Mouse (Mus musculus) G1E (cell line): ENCODE data around the gene Aldoart2. TPM values are rescaled to one million over a fixed set of nuclear protein-coding genes. Genes with fewer than 3 reads are reported as not detected.

Experiments
- ATAC-seq: 2 replicates; pipeline ENCODE4 v1.8.0; 2016; ENCODE audit warnings: mild to moderate bottlenecking; ENCODE audit not compliant: insufficient number of reproducible peaks, poor library complexity, low FRiP score, severe bottlenecking; ENCODE audit errors: extremely low read depth
- DNase-seq: peaks from one replicate; pipeline ENCODE4 v3.0.0; 2012; ENCODE audit warnings: low spot score
- H3K27me3 ChIP-seq: 2 replicates; pipeline ENCODE4 v1.6.1; 2012; ENCODE audit warnings: mild to moderate bottlenecking, low read length, inconsistent platforms; ENCODE audit not compliant: insufficient read depth
- H3K36me3 ChIP-seq: replicated peaks from 2 replicates; pipeline ENCODE3; 2012; ENCODE audit warnings: mild to moderate bottlenecking, inconsistent platforms
- H3K4me1 ChIP-seq: 2 replicates; pipeline ENCODE4 v1.6.1; 2012; ENCODE audit warnings: low read depth, low read length, inconsistent platforms, mixed read lengths; ENCODE audit not compliant: insufficient read depth
- H3K4me3 ChIP-seq: 2 replicates; pipeline ENCODE4 v1.5.1; 2012; ENCODE audit warnings: low read depth, mild to moderate bottlenecking, inconsistent platforms, low read length, moderate library complexity, mixed read lengths
- H3K9me3 ChIP-seq: replicated peaks from 2 replicates; pipeline ENCODE4 v1.6.1; 2012; ENCODE audit warnings: inconsistent platforms
- CTCF ChIP-seq: IDR thresholded peaks from 2 replicates; pipeline ENCODE4 v1.5.1; 2012; ENCODE audit warnings: low read depth, low read length, inconsistent platforms, mixed read lengths
- GATA1 ChIP-seq: IDR thresholded peaks from 2 replicates; pipeline ENCODE4 v1.6.1; 2012; ENCODE audit warnings: borderline replicate concordance, low read length, inconsistent platforms, mixed read lengths
- GATA2 ChIP-seq: IDR thresholded peaks from 2 replicates; pipeline ENCODE4 v1.6.1; 2012; ENCODE audit warnings: low read depth, low read length, inconsistent platforms, borderline replicate concordance
- POLR2AphosphoS5 ChIP-seq: IDR thresholded peaks from 2 replicates; pipeline ENCODE4 v1.6.1; 2012; ENCODE audit warnings: low read depth, low read length, inconsistent platforms; ENCODE audit not compliant: insufficient replicate concordance
- TAL1 ChIP-seq: conservative IDR thresholded peaks from 2 replicates; pipeline ENCODE4 v1.6.1; 2012; ENCODE audit warnings: low read depth, low read length, inconsistent platforms, mixed read lengths
- polyA plus RNA-seq: library from polyadenylated mRNA; stranded (reverse); fragments of >175 nt; gene quantifications from 2 replicates; pipeline ENCODE4 v1.2.3, GENCODE M21; 2012
- total RNA-seq, 2 experiments: library from RNA; stranded (forward) in 1 of 2; stranded (reverse) in 1 of 2; fragments of 200-1000 nt in 1 of 2; fragments of >200 nt in 1 of 2; fragmentation: Nextera tagmentation in 1 of 2; gene quantifications; 2 replicates each; pipeline ENCODE4 v1.2.3; 2014 to 2017

The Aldoart2 gene
- total RNA-seq (2014; fragmentation: Nextera tagmentation): 0.83 TPM in 1 of 2 replicates, not detected in the other
- total RNA-seq (2017): 0.06 and 0.11 TPM in 2 replicates
- polyA plus RNA-seq: 0.04 TPM in 1 of 2 replicates, not detected in the other

DNA sequence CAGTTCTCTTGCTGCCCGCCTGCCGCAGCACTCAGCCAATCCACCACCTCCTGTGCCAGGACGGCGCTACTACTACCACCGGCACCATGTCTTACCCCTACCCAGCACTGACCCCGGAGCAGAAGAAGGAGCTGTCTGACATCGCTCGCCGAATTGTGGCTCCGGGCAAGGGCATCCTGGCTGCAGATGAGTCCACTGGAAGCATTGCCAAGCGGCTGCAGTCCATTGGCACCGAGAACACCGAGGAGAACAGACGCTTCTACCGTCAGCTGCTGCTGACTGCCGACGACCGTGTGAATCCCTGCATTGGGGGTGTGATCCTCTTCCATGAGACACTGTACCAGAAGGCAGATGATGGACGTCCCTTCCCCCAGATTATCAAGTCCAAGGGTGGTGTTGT is at the start of gene Aldoart2:
Gene Aldoart2, plus strand, starts transcription at position 34 of the 400 bp plus-strand sequence.
- no peak within 1 kb of the TSS for H3K4me3 ChIP-seq
- no peak for TF ChIP-seq CTCF
- TF ChIP-seq TAL1: no peak
- no peak; the same call in 1 of the 2 replicates for TF ChIP-seq POLR2AphosphoS5
- TF ChIP-seq GATA1: no peak
- no peak for TF ChIP-seq GATA2
- H3K4me1 ChIP-seq: peaks cover 3% of the 10 kb centered on the region
- ATAC-seq (no peak), DNase-seq (no peak)
- H3K9me3 ChIP-seq: peaks cover 3% of the 10 kb centered on the region; the same call in 1 of the 2 replicates
- peaks cover 26% of the 10 kb centered on the region for H3K27me3 ChIP-seq
- H3K36me3 ChIP-seq: no peaks in the 10 kb centered on the region

DNA sequence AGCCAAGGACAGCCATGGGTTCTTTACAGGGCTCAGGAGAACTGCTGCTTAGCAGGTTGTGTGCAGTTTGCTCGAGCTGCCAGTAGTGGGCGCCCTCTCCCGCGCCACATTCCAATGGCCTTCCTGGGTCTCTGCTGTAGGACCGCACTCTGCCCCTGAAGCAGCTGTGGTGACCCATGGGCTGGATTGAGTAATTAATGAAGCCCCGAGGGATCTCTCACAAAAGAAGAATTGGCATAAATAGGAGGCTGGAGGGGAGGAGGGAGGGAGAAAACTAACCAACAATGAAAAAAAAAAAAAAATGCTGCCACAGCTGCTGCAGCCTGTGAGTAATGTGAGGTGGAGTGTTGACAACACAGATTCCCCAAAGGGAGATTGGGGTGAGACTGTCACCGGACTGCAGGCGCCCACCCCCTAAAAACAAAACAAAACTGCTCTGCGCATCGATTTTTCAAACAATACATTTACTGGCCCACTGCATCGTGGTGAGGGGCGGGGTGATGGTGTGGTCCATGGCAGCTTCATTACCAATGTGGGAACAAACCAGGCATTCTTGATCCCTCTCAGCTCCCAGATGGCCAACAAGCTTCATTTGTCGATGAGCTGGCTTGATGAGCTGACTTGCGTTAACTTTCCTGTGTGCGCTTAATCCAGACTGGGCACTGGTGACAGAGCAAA is 46.8 kb upstream of the Aldoart2 start:
- Histone ChIP-seq H3K9me3 (no peaks in the 10 kb centered on the region), H3K27me3 (peaks cover 21% of the 10 kb centered on the region), H3K4me1 (no peaks in the 10 kb centered on the region), H3K36me3 (no peaks in the 10 kb centered on the region), H3K4me3 (no peak overlapping the region)
- TF ChIP-seq TAL1: no peak
- TF ChIP-seq CTCF: peak; percentile 98
- TF ChIP-seq GATA2: no peak
- DNase-seq (no peak), ATAC-seq (no peak)

DNA sequence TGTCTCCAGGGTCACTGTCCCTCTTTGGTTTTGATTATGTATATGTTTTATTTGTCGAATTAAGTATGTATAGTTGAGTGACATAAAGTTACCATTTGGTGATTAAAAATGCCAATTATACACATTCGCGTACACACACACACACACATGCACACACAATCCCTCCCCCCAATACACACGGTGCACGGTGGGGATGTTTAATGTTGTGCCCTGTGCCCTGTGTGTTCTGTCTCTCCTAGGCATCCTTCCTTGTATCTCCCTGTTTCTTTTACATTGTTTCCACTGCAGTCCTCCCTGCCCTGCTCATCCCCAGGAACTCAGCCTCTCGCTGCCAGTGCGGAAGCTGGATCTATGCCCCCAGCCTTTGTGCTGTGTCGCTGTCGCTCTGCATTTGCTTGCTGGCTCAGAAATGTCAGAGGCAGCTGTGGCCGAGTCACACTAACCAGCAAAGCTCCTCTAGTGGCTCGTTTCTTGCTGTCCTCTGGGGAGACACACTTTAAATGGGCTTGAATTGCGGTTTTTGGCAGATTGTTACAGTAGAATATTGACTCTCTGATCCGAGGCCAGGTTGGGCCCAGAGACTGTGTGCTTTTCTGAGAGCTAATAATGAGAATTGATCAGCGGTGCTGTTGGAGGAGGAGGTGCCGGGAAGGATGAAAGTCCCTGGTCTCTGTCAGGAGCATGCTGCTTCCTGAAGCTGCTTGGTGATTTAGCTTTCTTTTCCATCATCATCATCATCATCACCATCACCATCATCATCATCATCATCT is 37.9 kb upstream of the Aldoart2 start:
- Histone ChIP-seq H3K4me1 (no peaks in the 10 kb centered on the region), H3K36me3 (no peaks in the 10 kb centered on the region), H3K27me3 (peaks cover 36% of the 10 kb centered on the region), H3K9me3 (no peaks in the 10 kb centered on the region), H3K4me3 (no peak overlapping the region)
- no peak for TF ChIP-seq CTCF
- TF ChIP-seq TAL1: no peak
- TF ChIP-seq GATA1: no peak
- no peak for TF ChIP-seq POLR2AphosphoS5
- no peak for TF ChIP-seq GATA2
- ATAC-seq (no peak), DNase-seq (no peak)

DNA sequence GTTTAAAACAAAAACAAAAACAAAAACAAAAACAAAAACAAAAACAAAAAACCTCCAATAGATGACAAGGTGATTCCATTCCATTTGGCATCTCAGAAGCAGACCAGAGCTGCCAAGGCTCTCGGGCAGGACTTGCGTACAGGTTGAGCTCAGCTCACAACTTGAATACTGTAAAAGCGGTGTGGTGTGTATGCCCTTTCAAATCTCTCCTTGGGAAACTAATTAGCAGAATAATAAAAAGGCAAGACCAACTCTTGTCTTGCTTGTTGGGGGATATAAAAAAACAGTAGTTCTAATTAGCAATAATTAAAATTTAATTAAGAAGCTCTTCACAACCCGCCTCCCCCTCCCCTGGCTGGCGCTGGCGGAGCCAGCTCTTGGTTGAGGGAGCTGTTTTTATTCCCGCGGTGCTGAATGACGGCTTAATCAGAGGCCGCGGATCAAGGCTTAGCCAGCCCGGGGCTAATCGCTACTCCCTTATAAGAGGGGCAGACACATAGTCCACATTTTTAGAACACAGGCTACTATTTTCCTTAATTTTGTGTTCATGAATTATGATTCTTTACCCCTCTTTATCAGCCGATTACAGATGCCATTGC is 28.4 kb upstream of the Aldoart2 start:
- H3K36me3 ChIP-seq: no peaks in the 10 kb centered on the region
- TF ChIP-seq CTCF (no peak), GATA2 (no peak), TAL1 (no peak), GATA1 (no peak), POLR2AphosphoS5 (no peak)
- no peaks in the 10 kb centered on the region for H3K4me1 ChIP-seq
- ATAC-seq (no peak), DNase-seq (no peak)
- H3K4me3 ChIP-seq: no peak overlapping the region
- H3K9me3 ChIP-seq: peaks cover 5% of the 10 kb centered on the region
- H3K27me3 ChIP-seq: peaks cover 39% of the 10 kb centered on the region

DNA sequence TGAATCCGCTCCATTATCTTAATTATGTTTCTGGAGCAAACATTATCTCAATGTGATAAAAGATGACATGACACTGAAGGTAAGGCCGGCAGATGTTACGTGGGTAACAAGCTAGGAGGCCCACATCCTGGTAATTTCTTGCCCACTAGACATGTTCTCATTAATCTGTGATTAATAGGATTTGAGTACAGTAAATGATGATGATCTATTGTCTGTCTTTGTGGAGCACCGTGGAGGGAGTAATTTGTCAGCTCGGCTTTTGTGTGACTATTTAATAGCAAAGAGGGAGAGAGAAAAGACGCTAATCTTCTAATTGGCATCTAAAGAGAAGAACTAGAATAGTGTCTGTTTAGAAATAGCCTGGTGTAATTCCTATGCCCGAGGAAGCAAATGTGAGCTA is 27.3 kb upstream of the Aldoart2 start:
- Histone ChIP-seq H3K4me3 (no peak overlapping the region), H3K4me1 (no peaks in the 10 kb centered on the region), H3K9me3 (peaks cover 5% of the 10 kb centered on the region), H3K27me3 (peaks cover 39% of the 10 kb centered on the region), H3K36me3 (no peaks in the 10 kb centered on the region)
- ATAC-seq: no peak
- DNase-seq: no peak
- TF ChIP-seq TAL1 (no peak), GATA1 (no peak), POLR2AphosphoS5 (no peak), CTCF (no peak), GATA2 (no peak)
